Mouse (Mus musculus) megakaryocyte progenitor cell, adult 5-6 weeks (primary cell): ENCODE measurements at regions not wholly inside any gene's neighbourhood (a gene's known extent, or its start where the extent isn't known, plus 50 kb on each side); places are given as distances from the start of the nearest gene placed in this dataset.

Source experiments
- ATAC-seq: replicated peaks from 2 replicates; pipeline ENCODE4 v1.8.0; 2016; ENCODE audit warnings: mild to moderate bottlenecking, moderate TSS enrichment, inconsistent platforms; ENCODE audit not compliant: poor library complexity

GRCm38 (mm10) chr10:91236844-91237243, 55.7 kb upstream of the Tmpo start:
- peak; percentile 60 for ATAC-seq

- ATAC-seq: peak; percentile 74
These were observed 53.6 kb upstream of the Tmpo start for GRCm38 (mm10) chr10:91234709-91235108.
